Mouse (Mus musculus): Measurements from ENCODE around the gene Ppp1r1c. TPM values are rescaled to one million over a fixed set of nuclear protein-coding genes. Genes with fewer than 3 reads are reported as not detected.

The Ppp1r1c gene
- polyA plus RNA-seq, 1 experiment from 2014 or later, result not detected

DNA sequence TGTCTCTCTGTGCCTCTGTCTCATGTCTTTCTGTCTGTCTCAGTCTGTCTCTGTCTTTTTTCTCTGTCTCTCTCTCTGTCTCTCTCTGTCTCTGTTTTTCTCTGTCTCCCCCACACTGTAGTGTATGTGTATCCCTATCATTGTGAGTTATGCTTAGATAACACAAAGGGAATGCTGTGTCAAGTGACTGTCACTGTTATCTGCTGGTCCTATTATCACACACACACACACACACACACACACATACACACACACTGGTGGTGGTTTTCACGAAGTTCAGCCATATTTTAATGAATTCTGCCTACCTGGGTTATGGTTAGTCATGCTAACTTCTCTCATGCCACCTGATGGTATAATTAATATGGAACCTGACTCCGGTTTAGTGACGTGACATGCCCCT lies 44.1 kb downstream of the Ppp1r1c start:
- no peaks in the 10 kb centered on the region for H3K9me3 ChIP-seq (replicated peaks)
- no peaks in the 10 kb centered on the region for H3K27me3 ChIP-seq
- no peak overlapping the region; the same call in 1 of the 2 replicates for H3K9ac ChIP-seq
- no peak overlapping the region for H3K27ac ChIP-seq
- ATAC-seq (ENCODE audit: low read depth) (peak; percentile 98), DNase-seq (no peak)
- H3K4me2 ChIP-seq, result no peak overlapping the region
- H3K4me1 ChIP-seq (replicated peaks), result peaks cover 12% of the 10 kb centered on the region
- H3K4me3 ChIP-seq (replicated peaks), result no peak overlapping the region
- no peaks in the 10 kb centered on the region for H3K36me3 ChIP-seq
- WGBS (ENCODE audit: insufficient replicate concordance), result 55% methylated on average over 3 of the region's 3 CpGs

DNA sequence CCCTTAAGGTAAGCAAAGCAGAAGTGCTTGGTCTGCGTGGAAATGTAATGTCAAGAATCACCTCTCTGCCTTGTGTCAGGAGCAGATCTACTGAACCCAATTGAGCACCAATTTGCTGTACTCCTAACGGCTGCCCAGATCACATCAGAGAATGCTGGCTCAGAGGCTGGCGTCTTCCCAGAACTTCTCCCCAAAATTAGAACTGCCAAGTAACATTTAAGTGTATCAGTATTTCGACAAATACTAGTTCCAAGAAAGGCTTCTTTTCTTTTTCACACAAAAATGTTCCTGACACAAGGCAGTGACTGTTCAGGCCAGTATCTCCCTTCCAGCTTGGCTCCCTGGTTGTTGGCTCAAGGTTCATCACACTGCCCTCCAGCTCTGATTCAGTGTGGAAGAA lies 52.4 kb downstream of the Ppp1r1c start:
- Histone ChIP-seq H3K36me3 (no peaks in the 10 kb centered on the region), H3K9me3 (replicated peaks) (no peaks in the 10 kb centered on the region), H3K4me1 (replicated peaks) (peaks cover 19% of the 10 kb centered on the region), H3K4me2 (no peak overlapping the region), H3K27me3 (no peaks in the 10 kb centered on the region), H3K4me3 (replicated peaks) (no peak overlapping the region), H3K27ac (no peak overlapping the region), H3K9ac (no peak overlapping the region)
- 69% methylated on average over 4 of the region's 4 CpGs for WGBS (ENCODE audit: insufficient replicate concordance)
- no peak for ATAC-seq (ENCODE audit: low read depth)
- DNase-seq, result no peak

DNA sequence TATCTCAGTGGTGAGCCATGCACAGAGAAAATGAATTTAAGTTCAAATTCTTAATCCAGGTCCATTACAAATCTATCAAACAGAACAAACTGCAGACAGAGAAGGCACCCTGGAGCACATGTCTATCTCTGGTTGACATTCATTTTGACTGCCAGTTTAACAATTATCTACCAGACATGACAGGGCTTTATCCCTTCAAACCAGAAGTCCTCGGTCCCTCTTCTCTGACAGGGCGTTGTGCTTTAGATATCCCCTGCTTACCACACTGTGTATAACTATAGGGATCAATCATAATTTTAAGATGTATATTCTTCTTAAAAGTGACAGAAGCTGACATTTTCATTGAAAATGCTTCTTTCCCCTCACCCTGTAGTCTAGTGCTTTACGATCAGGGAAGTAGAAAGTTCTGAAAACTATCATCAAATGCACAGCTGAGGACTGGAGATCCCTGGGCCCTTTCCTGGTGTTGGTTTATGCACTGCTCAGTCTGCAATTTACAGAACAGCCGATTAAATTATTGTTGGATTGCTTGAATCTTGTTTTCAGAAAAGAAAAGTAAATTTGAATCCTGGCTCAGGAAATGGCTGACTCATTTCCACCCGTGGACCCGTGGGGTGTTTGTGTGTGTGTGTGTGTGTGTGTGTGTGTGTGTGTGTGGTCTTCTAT lies 55.3 kb downstream of the Ppp1r1c start:
- Histone ChIP-seq H3K9me3 (replicated peaks) (no peaks in the 10 kb centered on the region), H3K4me3 (replicated peaks) (no peak overlapping the region), H3K9ac (no peak overlapping the region), H3K27me3 (no peaks in the 10 kb centered on the region), H3K4me2 (peak overlapping the region; percentile 32), H3K27ac (peak overlapping the region; percentile 64; the same call in 1 of the 2 replicates), H3K36me3 (no peaks in the 10 kb centered on the region), H3K4me1 (replicated peaks) (peaks cover 20% of the 10 kb centered on the region)
- ATAC-seq (ENCODE audit: low read depth) (peak; percentile 100), DNase-seq (peak; percentile 38)
- 36% methylated on average over 6 of the region's 6 CpGs for WGBS (ENCODE audit: insufficient replicate concordance)

DNA sequence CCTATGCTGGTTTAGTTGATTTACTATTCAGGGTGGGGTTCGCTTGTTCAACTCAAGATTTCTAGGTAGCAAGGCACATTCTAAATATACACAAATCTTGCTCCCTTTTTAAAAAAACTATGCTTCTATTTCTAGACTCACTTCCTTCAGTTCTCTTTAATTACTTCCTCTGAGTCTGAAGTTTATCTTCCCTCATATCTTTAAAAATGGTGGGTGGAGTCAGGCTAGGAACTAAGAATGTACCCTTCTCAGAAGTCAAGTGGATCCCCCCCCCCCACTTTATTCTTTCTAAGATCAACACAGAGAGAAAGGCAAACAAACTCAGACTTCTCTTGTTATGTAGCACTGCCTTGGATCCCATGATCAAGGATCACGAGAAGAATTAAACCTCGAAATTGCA lies 57.5 kb downstream of the Ppp1r1c start:
- Histone ChIP-seq H3K4me3 (replicated peaks) (no peak overlapping the region), H3K27me3 (no peaks in the 10 kb centered on the region), H3K9me3 (replicated peaks) (no peaks in the 10 kb centered on the region), H3K9ac (no peak overlapping the region), H3K4me1 (replicated peaks) (peaks cover 20% of the 10 kb centered on the region), H3K36me3 (no peaks in the 10 kb centered on the region), H3K27ac (no peak overlapping the region), H3K4me2 (no peak overlapping the region)
- no peak for DNase-seq
- ATAC-seq (ENCODE audit: low read depth), result no peak
- 56% methylated on average over 3 of the region's 3 CpGs for WGBS (ENCODE audit: insufficient replicate concordance)

DNA sequence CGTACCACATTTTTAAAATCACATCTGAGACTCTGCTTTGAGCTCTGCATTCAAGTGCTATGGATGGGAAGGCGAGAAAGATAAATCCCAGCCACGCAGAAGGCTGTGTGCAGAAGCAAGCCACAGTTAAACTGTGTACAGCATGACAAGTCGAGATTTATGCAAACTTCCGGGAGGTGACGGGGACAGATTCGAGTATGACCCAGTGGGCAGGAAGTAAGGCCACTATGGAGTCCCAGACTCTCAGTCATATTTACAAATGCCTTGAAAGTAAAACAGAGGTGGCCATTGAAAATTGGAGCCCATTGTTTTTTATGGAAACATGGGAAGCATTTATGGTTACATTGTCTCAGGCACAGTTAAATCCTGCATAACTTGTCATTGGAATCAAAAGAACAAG lies 58.1 kb downstream of the Ppp1r1c start:
- ATAC-seq (ENCODE audit: low read depth), result no peak
- peaks cover 20% of the 10 kb centered on the region for H3K4me1 ChIP-seq (replicated peaks)
- H3K9ac ChIP-seq, result no peak overlapping the region
- H3K4me3 ChIP-seq (replicated peaks), result no peak overlapping the region
- no peak overlapping the region for H3K27ac ChIP-seq
- H3K36me3 ChIP-seq, result no peaks in the 10 kb centered on the region
- no peaks in the 10 kb centered on the region for H3K9me3 ChIP-seq (replicated peaks)
- H3K27me3 ChIP-seq, result no peaks in the 10 kb centered on the region
- 51% methylated on average over 7 of the region's 7 CpGs for WGBS (ENCODE audit: insufficient replicate concordance)
- H3K4me2 ChIP-seq, result no peak overlapping the region
- no peak for DNase-seq

DNA sequence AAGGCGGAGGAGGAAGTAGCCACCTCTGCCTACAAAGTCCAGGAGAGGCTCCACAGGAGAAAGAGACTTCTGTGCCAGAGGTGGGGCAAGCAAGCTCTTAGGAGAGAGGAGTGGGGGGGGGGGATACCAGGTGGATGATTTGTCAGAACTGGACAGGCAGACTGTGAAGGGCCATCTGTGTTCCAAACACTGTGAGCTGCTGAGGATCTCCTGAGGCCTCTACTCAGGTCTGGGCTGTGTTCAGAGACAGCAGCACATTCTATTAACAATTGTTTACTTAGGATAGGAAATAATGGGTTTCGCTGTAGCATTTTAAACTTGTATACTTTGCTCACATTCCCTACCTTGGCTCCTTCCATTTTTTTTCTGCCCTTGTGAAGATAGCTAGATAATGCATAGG lies 61.0 kb downstream of the Ppp1r1c start:
- H3K27me3 ChIP-seq, result no peaks in the 10 kb centered on the region
- 78% methylated on average over 2 of the region's 2 CpGs for WGBS (ENCODE audit: insufficient replicate concordance)
- no peak overlapping the region for H3K4me3 ChIP-seq (replicated peaks)
- no peak overlapping the region for H3K4me2 ChIP-seq
- no peaks in the 10 kb centered on the region for H3K9me3 ChIP-seq (replicated peaks)
- H3K27ac ChIP-seq, result no peak overlapping the region
- H3K9ac ChIP-seq, result no peak overlapping the region
- no peak for ATAC-seq (ENCODE audit: low read depth)
- no peaks in the 10 kb centered on the region for H3K36me3 ChIP-seq
- DNase-seq, result no peak
- peaks cover 5% of the 10 kb centered on the region; the same call in 1 of the 2 replicates for H3K4me1 ChIP-seq (replicated peaks)

DNA sequence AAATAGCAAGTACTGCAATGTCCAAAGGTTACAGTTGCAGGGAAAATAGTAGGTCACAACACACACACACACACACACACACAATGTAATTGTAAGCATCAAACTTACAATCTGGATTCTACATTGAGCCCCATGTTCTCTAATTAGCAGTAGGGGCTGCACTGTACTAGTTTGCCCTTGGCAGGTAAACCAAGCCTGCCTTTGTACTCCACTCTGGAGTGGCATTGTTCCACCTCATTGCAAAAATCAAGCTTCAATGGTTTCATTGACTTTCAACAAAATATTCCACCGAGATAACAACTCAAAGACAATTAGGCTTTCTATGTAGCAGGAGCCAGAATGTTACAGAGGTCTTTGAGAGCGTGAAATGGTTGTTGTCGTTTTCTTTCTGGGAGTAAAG lies 62.7 kb downstream of the Ppp1r1c start:
- DNase-seq, result no peak
- WGBS (ENCODE audit: insufficient replicate concordance), result 67% methylated on average over 3 of the region's 3 CpGs
- Histone ChIP-seq H3K9me3 (replicated peaks) (no peaks in the 10 kb centered on the region), H3K27ac (no peak overlapping the region), H3K4me2 (no peak overlapping the region), H3K36me3 (no peaks in the 10 kb centered on the region), H3K4me3 (replicated peaks) (no peak overlapping the region), H3K4me1 (replicated peaks) (no peaks in the 10 kb centered on the region), H3K9ac (no peak overlapping the region), H3K27me3 (no peaks in the 10 kb centered on the region)
- no peak for ATAC-seq (ENCODE audit: low read depth)

DNA sequence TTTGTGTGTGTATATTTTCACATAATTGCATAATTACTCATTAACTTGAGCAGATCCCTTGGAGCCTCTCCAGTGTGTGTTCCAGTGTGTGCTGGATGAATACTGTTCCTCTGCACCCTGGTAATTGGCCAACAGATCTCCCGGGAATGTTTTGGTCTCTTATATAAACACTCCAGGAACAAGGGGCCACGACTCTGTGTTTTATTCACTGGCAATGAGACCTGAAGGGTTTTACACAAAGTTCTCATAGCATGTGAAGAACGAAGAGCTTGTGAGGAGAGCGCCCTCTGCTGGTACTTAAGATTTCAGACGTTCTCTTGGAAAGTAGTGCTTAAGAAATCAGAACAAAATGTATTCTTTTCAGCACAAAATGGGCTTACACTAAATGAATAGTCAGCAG lies 66.8 kb downstream of the Ppp1r1c start:
- no peaks in the 10 kb centered on the region for H3K9me3 ChIP-seq (replicated peaks)
- H3K27me3 ChIP-seq, result no peaks in the 10 kb centered on the region
- ATAC-seq (ENCODE audit: low read depth), result no peak
- H3K27ac ChIP-seq, result no peak overlapping the region
- 2% methylated on average over 5 of the region's 5 CpGs for WGBS (ENCODE audit: insufficient replicate concordance)
- H3K9ac ChIP-seq, result no peak overlapping the region
- no peaks in the 10 kb centered on the region for H3K4me1 ChIP-seq (replicated peaks)
- H3K4me3 ChIP-seq (replicated peaks), result no peak overlapping the region
- H3K4me2 ChIP-seq, result no peak overlapping the region
- H3K36me3 ChIP-seq, result no peaks in the 10 kb centered on the region
- no peak for DNase-seq

DNA sequence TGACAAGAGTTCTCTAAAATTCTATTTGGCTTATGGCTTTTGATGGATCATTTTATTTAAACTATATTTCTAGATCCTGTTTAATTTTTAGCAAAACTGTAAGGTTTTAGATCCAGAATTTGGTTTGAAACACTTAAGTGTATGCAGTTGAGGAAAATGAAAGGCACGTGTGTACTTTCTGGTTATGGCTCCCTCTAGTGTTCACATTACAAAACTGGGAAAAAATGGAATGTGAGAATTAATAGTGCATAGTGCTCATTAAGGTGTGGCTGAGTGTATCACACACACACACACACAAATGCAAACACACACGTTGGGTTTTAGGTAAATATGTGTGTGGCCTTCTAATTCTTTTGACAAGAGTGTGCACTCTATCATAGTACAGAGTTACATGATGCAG lies 70.2 kb downstream of the Ppp1r1c start:
- Histone ChIP-seq H3K4me1 (replicated peaks) (no peaks in the 10 kb centered on the region), H3K4me3 (replicated peaks) (no peak overlapping the region), H3K27ac (no peak overlapping the region), H3K9ac (no peak overlapping the region), H3K27me3 (no peaks in the 10 kb centered on the region), H3K4me2 (no peak overlapping the region), H3K9me3 (replicated peaks) (no peaks in the 10 kb centered on the region), H3K36me3 (no peaks in the 10 kb centered on the region)
- no peak for ATAC-seq (ENCODE audit: low read depth)
- 46% methylated on average over 2 of the region's 2 CpGs for WGBS (ENCODE audit: insufficient replicate concordance)
- DNase-seq, result no peak

DNA sequence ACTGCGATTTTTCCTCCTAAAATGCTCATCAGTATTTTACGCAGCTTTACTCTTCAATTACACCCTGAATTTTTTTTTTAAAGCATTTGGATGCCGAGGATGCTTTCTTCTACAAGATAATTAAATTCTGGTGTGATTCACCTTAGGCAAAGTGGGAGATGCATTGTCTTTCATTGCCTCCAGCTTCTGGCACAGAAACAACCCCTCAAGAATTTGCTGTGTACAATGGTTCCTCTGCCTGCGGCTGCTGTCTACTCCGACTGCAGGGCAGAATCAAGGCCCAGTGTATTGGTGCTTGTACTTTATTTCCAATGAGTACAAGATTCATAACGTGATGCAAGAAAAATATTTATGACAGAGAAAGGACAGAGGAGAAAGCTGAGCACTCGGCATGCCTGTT lies 73.2 kb downstream of the Ppp1r1c start:
- ATAC-seq (ENCODE audit: low read depth) (no peak), DNase-seq (no peak)
- 71% methylated on average over 7 of the region's 7 CpGs for WGBS (ENCODE audit: insufficient replicate concordance)
- Histone ChIP-seq H3K4me3 (replicated peaks) (no peak overlapping the region), H3K27ac (no peak overlapping the region), H3K9me3 (replicated peaks) (no peaks in the 10 kb centered on the region), H3K36me3 (no peaks in the 10 kb centered on the region), H3K4me1 (replicated peaks) (no peaks in the 10 kb centered on the region), H3K27me3 (no peaks in the 10 kb centered on the region), H3K4me2 (no peak overlapping the region), H3K9ac (no peak overlapping the region)

DNA sequence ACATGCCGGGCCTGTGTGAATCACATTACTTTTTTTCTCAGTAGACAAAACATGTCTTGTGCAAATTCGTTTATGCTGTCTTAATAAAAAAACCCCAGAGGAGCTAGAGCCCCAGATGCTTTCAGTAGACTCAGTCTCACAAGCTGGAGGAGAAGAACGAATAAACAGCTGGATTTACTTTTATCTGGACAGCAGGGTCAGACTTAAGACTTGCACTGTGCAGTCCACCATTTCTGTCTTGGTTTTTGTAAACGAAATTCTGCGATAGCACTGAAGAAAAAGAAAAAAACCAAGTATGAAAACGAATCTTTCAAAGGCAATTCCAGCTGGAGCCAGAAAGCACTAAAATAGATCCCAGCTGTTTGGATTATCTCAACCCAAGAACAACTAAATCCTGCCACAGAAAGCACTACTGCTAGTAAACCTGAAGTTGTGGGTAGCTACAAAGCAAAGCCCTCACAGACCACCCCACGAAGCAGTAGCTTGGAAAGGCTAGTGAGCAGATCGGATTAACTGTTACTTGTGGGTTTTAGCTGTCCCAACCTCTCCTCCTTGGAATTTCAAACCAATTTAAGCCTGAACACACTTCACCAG lies 78.1 kb downstream of the Ppp1r1c start:
- no peak overlapping the region for H3K4me2 ChIP-seq

DNA sequence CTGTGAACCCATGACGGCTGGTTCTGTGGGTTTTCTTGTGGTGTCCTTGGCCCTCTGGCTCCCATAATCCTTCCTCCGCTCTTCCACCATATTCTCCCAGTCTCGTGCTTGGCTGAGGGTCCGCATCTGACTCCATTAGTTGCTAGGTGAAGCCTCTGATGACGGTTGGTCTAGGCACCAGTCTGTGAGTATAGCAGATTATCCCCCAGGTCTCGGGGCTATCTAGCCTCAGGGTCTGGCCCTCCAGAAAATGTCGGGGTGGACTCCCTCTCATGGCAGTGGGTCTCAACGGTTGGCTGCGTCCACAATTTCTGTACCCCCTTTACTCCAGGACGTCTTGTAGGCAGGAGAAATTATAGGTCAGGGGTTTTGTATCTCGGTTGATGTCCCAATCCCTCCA lies 78.9 kb downstream of the Ppp1r1c start:
- no peak overlapping the region for H3K4me3 ChIP-seq (replicated peaks)
- H3K4me1 ChIP-seq (replicated peaks), result no peaks in the 10 kb centered on the region
- DNase-seq (no peak), ATAC-seq (ENCODE audit: low read depth) (no peak)
- H3K9ac ChIP-seq, result no peak overlapping the region
- no peak overlapping the region for H3K4me2 ChIP-seq
- 72% methylated on average over 11 of the region's 11 CpGs for WGBS (ENCODE audit: insufficient replicate concordance)
- H3K9me3 ChIP-seq (replicated peaks), result no peaks in the 10 kb centered on the region
- no peaks in the 10 kb centered on the region for H3K27me3 ChIP-seq
- H3K36me3 ChIP-seq, result no peaks in the 10 kb centered on the region
- no peak overlapping the region for H3K27ac ChIP-seq

More for the DNA sequence above, 78.1 kb downstream of the Ppp1r1c start:
- Histone ChIP-seq H3K9me3 (replicated peaks) (no peaks in the 10 kb centered on the region), H3K27ac (no peak overlapping the region), H3K36me3 (no peaks in the 10 kb centered on the region), H3K4me1 (replicated peaks) (no peaks in the 10 kb centered on the region), H3K4me3 (replicated peaks) (no peak overlapping the region), H3K9ac (no peak overlapping the region), H3K27me3 (no peaks in the 10 kb centered on the region)
- ATAC-seq (ENCODE audit: low read depth) (no peak), DNase-seq (no peak)
- WGBS (ENCODE audit: insufficient replicate concordance), result 50% methylated on average over 8 of the region's 8 CpGs

Data from liver, embryonic 13.5 days (tissue).